Mouse (Mus musculus) heart, embryonic 11.5 days (tissue): Measurements from ENCODE around the gene Spesp1. TPM values are rescaled to one million over a fixed set of nuclear protein-coding genes. Genes with fewer than 3 reads are reported as not detected.
A peak's percentile ranks its signal among the peaks of the same experiment; 100 is the strongest.

Source experiments
- ATAC-seq: fragments of 200-750 bp; cut with Nextera tagmentation; replicated peaks from 2 replicates; pipeline ENCODE4 v1.8.0; 2017; ENCODE audit warnings: moderate library complexity; ENCODE audit not compliant: insufficient number of reproducible peaks, low FRiP score, low TSS enrichment
- H3K27ac ChIP-seq: fragments of 300-500 bp; sonication (generic); 2 replicates; pipeline ENCODE4 v1.5.1; 2014; ENCODE audit warnings: mild to moderate bottlenecking, low read depth, low read length
- H3K27me3 ChIP-seq: fragments of 300-500 bp; sonication (generic); 2 replicates; pipeline ENCODE4 v1.6.1; 2014; ENCODE audit warnings: mild to moderate bottlenecking, low read length, mixed read lengths; ENCODE audit not compliant: control insufficient read depth, insufficient read depth
- H3K36me3 ChIP-seq: fragments of 300-500 bp; sonication (generic); 2 replicates; pipeline ENCODE4 v1.6.1; 2014; ENCODE audit warnings: mild to moderate bottlenecking, low read length, moderate library complexity, mixed read lengths; ENCODE audit not compliant: control insufficient read depth, insufficient read depth
- H3K4me1 ChIP-seq: fragments of 300-500 bp; sonication (generic); 2 replicates; pipeline ENCODE4 v1.6.1; 2014; ENCODE audit warnings: low read length; ENCODE audit not compliant: control insufficient read depth, insufficient read depth
- H3K4me2 ChIP-seq: fragments of 300-500 bp; sonication (generic); 2 replicates; pipeline ENCODE4 v1.6.1; 2014; ENCODE audit warnings: mild to moderate bottlenecking, moderate library complexity
- H3K4me3 ChIP-seq: fragments of 300-500 bp; sonication (generic); 2 replicates; pipeline ENCODE4 v1.5.1; 2014; ENCODE audit warnings: low read depth, low read length
- H3K9ac ChIP-seq: fragments of 300-500 bp; sonication (generic); 2 replicates; pipeline ENCODE4 v1.6.1; 2014; ENCODE audit warnings: mild to moderate bottlenecking, low read depth, low read length, moderate library complexity
- H3K9me3 ChIP-seq: fragments of 300-500 bp; sonication (generic); replicated peaks from 2 replicates; pipeline ENCODE4 v1.6.1; 2016; ENCODE audit warnings: low read length; ENCODE audit not compliant: control insufficient read depth
- WGBS: fragments of 180-500 bp; shearing (Covaris S2); extraction: QIAGEN DNeasy Blood & Tissue Kit; methylation state at CpG from one replicate; pipeline ENCODE4 v1.1.7; 2014; ENCODE audit not compliant: insufficient replicate concordance; 5-methylcytosine and 5-hydroxymethylcytosine counted together
- polyA plus RNA-seq: library from polyadenylated mRNA; unstranded; fragments of >200 nt; fragmentation: Nextera tagmentation; extraction: Ambion mirVana; gene quantifications from 2 replicates; pipeline ENCODE4 v1.2.1, GENCODE M21; 2014

Spesp1 gene
- polyA plus RNA-seq, 1 experiment from 2014 or later = not detected

DNA sequence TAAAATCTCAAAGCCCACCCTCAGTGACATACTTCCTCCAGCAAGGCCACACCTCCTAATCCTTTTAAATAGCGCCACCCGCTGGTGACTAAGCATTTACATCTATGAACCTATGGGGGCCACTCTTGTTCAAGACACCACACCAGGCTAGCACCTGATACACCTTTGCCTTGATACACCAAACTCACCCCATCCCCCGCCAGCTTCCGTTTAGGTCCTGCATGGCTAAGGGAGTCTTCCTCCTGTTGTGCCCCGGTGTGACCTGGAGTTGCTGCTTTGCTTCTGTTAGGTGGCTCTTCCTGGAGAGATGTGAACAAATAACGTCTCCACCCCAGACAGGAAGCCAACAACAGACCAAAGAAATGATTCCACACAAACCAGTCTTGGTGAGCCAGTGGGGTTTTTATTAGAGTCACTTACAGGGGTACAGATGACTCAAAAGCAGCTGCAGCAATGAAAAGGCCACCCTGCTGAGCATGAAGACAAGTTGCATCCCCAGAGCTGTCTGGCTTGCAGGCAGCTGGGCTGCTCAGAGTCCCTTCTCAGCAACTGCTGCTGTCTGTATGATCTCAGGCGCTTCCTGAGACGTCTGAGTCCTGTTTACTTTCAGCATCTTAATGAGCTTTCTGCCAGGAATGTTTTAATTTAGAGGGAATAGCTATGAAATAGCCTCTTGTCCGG lies 26.0 kb downstream of the Spesp1 start:
- Histone ChIP-seq H3K27me3 (no peaks in the 10 kb centered on the region), H3K9ac (no peak overlapping the region), H3K4me2 (no peak overlapping the region), H3K4me1 (no peaks in the 10 kb centered on the region), H3K36me3 (no peaks in the 10 kb centered on the region), H3K9me3 (no peaks in the 10 kb centered on the region), H3K4me3 (no peak overlapping the region), H3K27ac (no peak overlapping the region)
- ATAC-seq = no peak
- WGBS = 62% methylated on average over 9 of the region's 9 CpGs

DNA sequence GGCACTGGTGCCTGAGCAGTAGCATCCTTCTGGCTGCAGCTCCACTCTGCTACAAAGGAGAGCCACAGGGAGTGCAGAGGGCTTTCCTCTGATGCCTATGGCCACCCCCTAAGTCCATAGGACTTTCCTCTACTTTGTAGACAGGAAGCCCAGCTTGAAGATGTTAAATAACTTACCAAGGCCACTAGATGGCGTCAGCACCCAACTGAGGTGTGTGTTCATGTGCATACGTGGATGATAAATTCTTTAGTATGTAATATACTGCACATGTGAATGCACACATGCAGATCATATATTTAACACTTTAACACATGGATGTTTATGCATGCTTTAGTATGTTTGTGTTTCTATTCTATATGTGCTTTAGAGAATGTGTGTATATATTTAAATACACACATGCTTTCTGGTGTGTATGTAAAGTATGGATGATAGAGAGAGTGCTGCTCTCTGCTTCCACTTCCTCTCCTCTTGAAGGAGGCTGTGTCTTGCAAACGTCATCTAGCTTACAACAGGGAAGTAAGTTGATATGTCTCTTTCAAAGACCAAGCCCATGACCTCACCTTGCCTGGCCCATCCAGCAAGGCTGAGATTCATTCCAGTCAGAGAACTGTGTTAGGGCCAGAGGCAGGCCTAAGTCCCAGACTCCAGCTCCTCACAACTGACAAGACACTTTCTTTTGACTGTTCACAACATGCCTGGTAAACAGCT lies 28.1 kb downstream of the Spesp1 start:
- Histone ChIP-seq H3K9me3 (no peaks in the 10 kb centered on the region), H3K4me1 (no peaks in the 10 kb centered on the region), H3K4me2 (no peak overlapping the region), H3K9ac (no peak overlapping the region), H3K36me3 (no peaks in the 10 kb centered on the region), H3K27ac (no peak overlapping the region), H3K4me3 (no peak overlapping the region), H3K27me3 (no peaks in the 10 kb centered on the region)
- ATAC-seq = no peak
- 9% methylated on average over 3 of the region's 3 CpGs for WGBS

DNA sequence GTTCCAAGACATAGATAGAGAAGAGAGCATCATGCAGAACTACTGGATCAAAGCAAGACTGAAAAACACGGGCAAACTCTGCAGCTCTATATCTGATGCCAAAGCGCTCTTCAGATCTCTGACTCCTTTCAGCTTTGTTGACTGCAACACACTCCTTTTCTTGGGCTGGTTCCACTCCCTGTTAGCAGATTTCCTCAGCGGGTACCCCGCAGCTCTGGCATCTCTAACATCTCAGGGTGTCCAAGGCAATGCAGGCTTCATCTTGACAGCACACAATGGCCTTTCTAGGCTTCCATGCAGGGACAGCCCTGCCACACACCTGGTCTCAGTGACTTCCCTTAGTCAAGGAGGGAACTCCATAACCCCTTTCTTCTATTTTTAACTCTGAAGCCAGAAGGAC lies 31.7 kb downstream of the Spesp1 start:
- no peak overlapping the region for H3K4me2 ChIP-seq
- H3K9me3 ChIP-seq = no peaks in the 10 kb centered on the region
- WGBS = 83% methylated on average over 4 of the region's 4 CpGs
- no peak overlapping the region for H3K27ac ChIP-seq
- H3K27me3 ChIP-seq = no peaks in the 10 kb centered on the region
- no peak overlapping the region for H3K4me3 ChIP-seq
- no peak overlapping the region for H3K9ac ChIP-seq
- no peaks in the 10 kb centered on the region for H3K4me1 ChIP-seq
- H3K36me3 ChIP-seq = no peaks in the 10 kb centered on the region
- ATAC-seq = no peak

DNA sequence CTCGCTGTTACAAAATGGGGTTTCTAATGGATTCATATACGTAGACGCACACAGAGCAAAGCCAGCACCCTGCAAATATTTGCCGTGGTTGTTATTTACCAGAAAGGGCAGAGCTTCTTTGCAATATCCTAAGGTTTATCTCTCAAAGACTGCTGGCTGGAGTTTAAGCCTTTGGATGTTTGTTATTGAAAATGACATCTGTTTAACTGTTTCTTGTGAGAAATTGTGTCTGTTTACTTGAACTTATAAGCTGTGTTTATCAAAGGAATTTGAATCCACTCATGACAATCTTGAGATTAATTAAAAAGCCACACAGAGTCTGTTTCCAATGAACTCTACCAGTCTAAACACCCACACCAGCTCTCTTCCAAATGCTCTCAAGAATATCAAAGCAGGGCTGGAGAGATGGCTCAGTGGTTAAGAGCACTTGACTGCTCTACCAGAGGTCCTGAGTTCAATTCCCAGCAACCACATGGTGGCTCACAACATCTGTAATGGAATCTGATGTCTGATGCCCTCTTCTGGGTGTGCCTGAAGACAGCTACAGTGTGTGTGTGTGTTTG lies 35.5 kb downstream of the Spesp1 start:
- Histone ChIP-seq H3K4me3 (no peak overlapping the region), H3K27me3 (no peaks in the 10 kb centered on the region), H3K4me2 (no peak overlapping the region), H3K9me3 (no peaks in the 10 kb centered on the region), H3K4me1 (no peaks in the 10 kb centered on the region), H3K9ac (no peak overlapping the region), H3K36me3 (no peaks in the 10 kb centered on the region), H3K27ac (no peak overlapping the region)
- WGBS = 79% methylated on average over 4 of the region's 4 CpGs
- ATAC-seq = no peak

DNA sequence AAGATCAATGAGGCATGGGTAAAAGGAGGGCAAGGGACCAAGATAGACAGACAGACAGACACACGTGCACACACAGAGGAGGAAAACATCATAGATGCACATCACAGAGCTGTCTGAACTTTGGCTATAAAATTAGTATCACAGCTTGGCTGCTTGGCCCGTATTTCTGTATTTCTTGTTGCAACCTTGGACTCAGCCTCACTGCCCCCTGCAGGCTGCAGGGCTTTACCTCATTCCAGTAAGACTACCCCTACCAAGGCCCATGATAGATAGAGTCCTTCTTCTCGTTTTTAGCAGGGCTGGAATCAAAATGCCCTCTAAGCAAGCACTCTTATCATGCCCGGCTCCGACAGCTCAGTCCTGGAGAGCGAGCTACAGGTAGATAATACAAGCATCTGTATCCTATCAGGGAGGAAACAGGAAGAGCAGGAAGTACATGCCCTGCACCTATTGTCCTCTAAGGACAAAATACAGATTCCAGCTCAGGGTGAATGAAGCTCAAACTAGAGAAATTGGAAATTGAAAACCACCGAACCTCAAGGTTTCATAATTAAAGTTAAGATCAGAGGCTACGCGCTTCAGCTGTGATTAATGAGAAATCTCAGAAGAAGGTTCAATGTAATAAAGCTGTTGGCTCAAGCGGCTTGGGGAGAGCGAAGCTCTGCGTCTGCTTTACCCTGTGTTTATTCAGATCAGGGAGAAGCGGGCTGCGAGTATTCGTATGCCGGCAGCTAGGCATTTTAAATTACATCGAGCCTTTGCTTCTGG lies 36.2 kb downstream of the Spesp1 start:
- Histone ChIP-seq H3K4me2 (no peak overlapping the region), H3K9ac (no peak overlapping the region), H3K27me3 (no peaks in the 10 kb centered on the region), H3K4me1 (no peaks in the 10 kb centered on the region), H3K36me3 (no peaks in the 10 kb centered on the region), H3K4me3 (no peak overlapping the region), H3K27ac (no peak overlapping the region), H3K9me3 (no peaks in the 10 kb centered on the region)
- ATAC-seq = no peak
- WGBS = 56% methylated on average over 17 of the region's 17 CpGs

DNA sequence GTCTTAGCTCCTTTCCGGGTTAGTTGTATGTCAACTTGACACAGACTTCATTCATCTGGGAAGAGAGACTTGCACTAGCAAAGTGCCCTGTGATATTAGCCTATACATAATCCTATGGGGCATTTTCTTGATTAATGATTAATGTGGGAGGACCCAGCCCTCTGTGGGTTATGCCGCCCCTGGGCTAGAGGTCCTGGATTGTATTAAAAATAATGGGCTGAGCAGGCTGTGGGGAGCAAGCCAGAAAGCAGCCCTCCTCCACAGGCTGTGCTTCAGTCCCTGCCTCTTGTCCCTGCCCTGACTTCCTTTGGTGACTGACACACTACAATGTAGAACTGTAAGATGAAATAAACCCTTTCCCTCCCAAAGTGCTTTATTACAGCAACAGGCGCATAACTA lies 37.4 kb downstream of the Spesp1 start:
- H3K9ac ChIP-seq = no peak overlapping the region
- no peaks in the 10 kb centered on the region for H3K36me3 ChIP-seq
- H3K9me3 ChIP-seq = no peaks in the 10 kb centered on the region
- H3K4me2 ChIP-seq = peak overlapping the region; percentile 66
- no peak overlapping the region for H3K4me3 ChIP-seq
- H3K27ac ChIP-seq = no peak overlapping the region
- no peaks in the 10 kb centered on the region for H3K4me1 ChIP-seq
- WGBS = 49% methylated on average over 3 of the region's 3 CpGs
- H3K27me3 ChIP-seq = no peaks in the 10 kb centered on the region
- no peak for ATAC-seq

DNA sequence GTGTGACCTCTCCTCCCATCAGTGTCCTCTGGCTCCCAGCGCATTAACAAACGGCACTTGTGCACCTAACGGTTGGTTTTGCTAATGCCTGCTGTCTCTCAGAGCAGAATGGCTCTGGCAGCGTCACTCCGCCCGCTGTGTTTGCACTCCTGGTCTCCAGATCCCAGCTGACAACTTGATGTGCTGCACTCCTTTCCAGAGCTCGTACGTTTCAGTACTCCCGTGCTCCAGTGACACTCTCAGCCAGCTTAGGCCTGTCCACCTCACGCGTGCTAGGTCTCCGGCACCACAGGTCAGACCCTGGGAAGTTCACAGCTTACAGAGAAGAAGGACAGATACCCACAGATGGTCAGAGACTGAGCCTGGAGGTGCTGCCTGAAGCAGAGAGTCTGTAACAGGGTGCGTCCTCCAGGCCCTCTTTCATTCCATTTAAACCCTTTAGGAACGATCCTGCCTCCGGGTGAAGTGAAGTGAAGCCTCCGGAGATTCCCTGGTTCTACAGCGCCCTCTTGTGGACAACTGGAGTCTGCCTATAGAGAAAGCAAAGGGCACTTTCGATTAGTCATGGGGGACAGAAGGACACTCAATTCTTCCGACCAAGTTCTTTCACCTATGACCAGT lies 37.9 kb downstream of the Spesp1 start:
- 0 out of 2 replicates have a peak, but pooled peaks have one; percentile 18 for ATAC-seq
- no peaks in the 10 kb centered on the region for H3K4me1 ChIP-seq
- 19% methylated on average over 19 of the region's 19 CpGs for WGBS
- peak overlapping the region; percentile 52; the same call in 1 of the 2 replicates for H3K9ac ChIP-seq
- no peak overlapping the region for H3K27ac ChIP-seq
- H3K9me3 ChIP-seq = no peaks in the 10 kb centered on the region
- no peaks in the 10 kb centered on the region for H3K27me3 ChIP-seq
- H3K4me3 ChIP-seq = peak overlapping the region; percentile 33
- no peaks in the 10 kb centered on the region for H3K36me3 ChIP-seq
- H3K4me2 ChIP-seq = peak overlapping the region; percentile 66

DNA sequence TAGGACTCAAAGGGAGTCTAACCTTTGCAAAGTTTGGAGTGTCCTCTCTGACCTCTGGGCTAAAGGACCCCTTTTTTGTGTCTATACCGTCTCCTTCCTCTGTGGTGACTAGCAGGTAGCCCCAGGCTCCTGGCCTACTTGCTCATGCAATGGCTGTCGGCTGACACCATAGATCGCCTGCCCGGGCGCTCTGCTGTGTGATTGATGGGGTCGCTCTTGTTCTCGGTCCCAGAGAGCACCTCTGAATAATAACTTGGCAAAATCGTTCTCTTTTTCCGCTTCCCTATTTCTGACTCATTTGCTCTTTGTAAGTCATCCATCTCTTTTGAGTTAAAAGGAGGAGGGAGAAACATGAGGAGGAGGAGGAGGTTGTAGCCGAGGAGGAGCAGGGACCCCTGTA lies 42.0 kb downstream of the Spesp1 start:
- no peak overlapping the region for H3K9ac ChIP-seq
- H3K27ac ChIP-seq = no peak overlapping the region
- H3K4me2 ChIP-seq = no peak overlapping the region
- ATAC-seq = no peak
- no peak overlapping the region for H3K4me3 ChIP-seq
- 71% methylated on average over 10 of the region's 10 CpGs for WGBS
- no peaks in the 10 kb centered on the region for H3K36me3 ChIP-seq
- peaks cover 13% of the 10 kb centered on the region for H3K4me1 ChIP-seq
- no peaks in the 10 kb centered on the region for H3K9me3 ChIP-seq
- H3K27me3 ChIP-seq = no peaks in the 10 kb centered on the region
